Mouse (Mus musculus) midbrain, postnatal 0 days (tissue): ENCODE measurements around the gene Cab39. TPM values are rescaled to one million over a fixed set of nuclear protein-coding genes. Genes with fewer than 3 reads are reported as not detected.
A peak's percentile ranks its signal among the peaks of the same experiment; 100 is the strongest.

Experiments
- ATAC-seq: fragments of 200-750 bp; cut with Nextera tagmentation; 2 replicates; pipeline ENCODE4 v1.8.0; 2017; ENCODE audit warnings: moderate number of reproducible peaks, mild to moderate bottlenecking, moderate TSS enrichment, moderate library complexity; ENCODE audit not compliant: low FRiP score
- DNase-seq: peaks from one replicate; pipeline ENCODE4 v3.0.0-alpha.2; 2015; ENCODE audit warnings: low spot score
- H3K27ac ChIP-seq: fragments of 300-500 bp; sonication (generic); 2 replicates; pipeline ENCODE4 v1.5.1; 2014; ENCODE audit warnings: low read depth, mild to moderate bottlenecking, low read length, mixed read lengths
- H3K27me3 ChIP-seq: fragments of 300-500 bp; sonication (generic); 2 replicates; pipeline ENCODE4 v1.6.1; 2014; ENCODE audit warnings: low read length, control low read depth, mixed read lengths; ENCODE audit not compliant: insufficient read depth
- H3K36me3 ChIP-seq: fragments of 300-500 bp; sonication (generic); 2 replicates; pipeline ENCODE4 v1.6.1; 2014; ENCODE audit warnings: low read length, control low read depth, mixed read lengths; ENCODE audit not compliant: insufficient read depth
- H3K4me1 ChIP-seq: fragments of 300-500 bp; sonication (generic); 2 replicates; pipeline ENCODE4 v1.6.1; 2014; ENCODE audit warnings: mild to moderate bottlenecking, control low read depth, antibody characterized with exemption, low read length, mixed read lengths; ENCODE audit not compliant: insufficient read depth
- H3K4me2 ChIP-seq: fragments of 300-500 bp; sonication (generic); 2 replicates; pipeline ENCODE4 v1.6.1; 2014; ENCODE audit warnings: low read depth, mild to moderate bottlenecking, low read length, mixed read lengths; ENCODE audit not compliant: poor library complexity, severe bottlenecking
- H3K4me3 ChIP-seq: fragments of 300-500 bp; sonication (generic); 2 replicates; pipeline ENCODE4 v1.5.1; 2014; ENCODE audit warnings: low read depth, mild to moderate bottlenecking, low read length, moderate library complexity
- H3K9ac ChIP-seq: fragments of 300-500 bp; sonication (generic); replicated peaks from 2 replicates; pipeline ENCODE4 v1.6.1; 2014; ENCODE audit warnings: mild to moderate bottlenecking, low read length, moderate library complexity, mixed read lengths; ENCODE audit not compliant: poor library complexity, severe bottlenecking
- H3K9me3 ChIP-seq: fragments of 300-500 bp; sonication (generic); 2 replicates; pipeline ENCODE4 v1.6.1; 2016; ENCODE audit warnings: low read length, control low read depth
- CTCF ChIP-seq: IDR thresholded peaks from 2 replicates; pipeline ENCODE4 v1.5.1; 2016; ENCODE audit warnings: antibody characterized with exemption, mild to moderate bottlenecking
- WGBS: fragments of 180-500 bp; shearing (Covaris S2); extraction: QIAGEN DNeasy Blood & Tissue Kit; methylation state at CpG from one replicate; pipeline ENCODE4 v1.1.7; 2014; 5-methylcytosine and 5-hydroxymethylcytosine counted together
- polyA plus RNA-seq: library from polyadenylated mRNA; unstranded; fragments of >200 nt; fragmentation: Nextera tagmentation; extraction: Ambion mirVana; gene quantifications from 2 replicates; pipeline ENCODE4 v1.2.1, GENCODE M21; 2015
- total RNA-seq: library from RNA; depleted of rRNA; stranded (reverse); fragments of >200 nt; gene quantifications from 2 replicates; pipeline ENCODE4 v1.2.3, GENCODE M21; 2014

The Cab39 gene
- total and polyA plus RNA-seq, 2 experiments from 2014 or later: 45.9 to 167 TPM

DNA sequence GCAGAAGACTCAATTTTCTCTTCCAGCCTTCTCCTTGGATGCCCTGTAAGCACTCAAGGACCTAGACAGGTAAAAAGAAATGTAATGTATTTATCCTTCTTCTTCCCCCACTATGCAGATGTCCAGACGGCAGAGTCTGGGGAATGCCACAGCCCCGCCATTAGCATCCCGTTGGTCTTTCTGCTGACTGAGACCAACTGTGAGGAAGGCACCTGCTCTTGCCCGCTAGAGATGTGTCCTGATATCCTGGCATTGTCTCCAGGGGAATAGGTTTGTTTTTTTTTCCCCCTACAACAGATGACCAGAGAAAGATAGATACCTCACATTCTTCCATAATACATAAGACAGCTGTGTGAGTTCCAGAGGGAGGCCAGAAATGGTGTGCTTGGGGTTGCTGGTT, 28.9 kb upstream of the Cab39 start:
- TF ChIP-seq CTCF: no peak
- ATAC-seq: no peak
- no peaks in the 10 kb centered on the region for H3K36me3 ChIP-seq
- 83% methylated on average over 4 of the region's 4 CpGs for WGBS
- no peak overlapping the region for H3K27ac ChIP-seq
- H3K9ac ChIP-seq: no peak overlapping the region
- H3K4me2 ChIP-seq: no peak overlapping the region
- DNase-seq: no peak
- no peaks in the 10 kb centered on the region for H3K4me1 ChIP-seq
- H3K27me3 ChIP-seq: no peaks in the 10 kb centered on the region
- no peak overlapping the region for H3K4me3 ChIP-seq
- H3K9me3 ChIP-seq: no peaks in the 10 kb centered on the region

DNA sequence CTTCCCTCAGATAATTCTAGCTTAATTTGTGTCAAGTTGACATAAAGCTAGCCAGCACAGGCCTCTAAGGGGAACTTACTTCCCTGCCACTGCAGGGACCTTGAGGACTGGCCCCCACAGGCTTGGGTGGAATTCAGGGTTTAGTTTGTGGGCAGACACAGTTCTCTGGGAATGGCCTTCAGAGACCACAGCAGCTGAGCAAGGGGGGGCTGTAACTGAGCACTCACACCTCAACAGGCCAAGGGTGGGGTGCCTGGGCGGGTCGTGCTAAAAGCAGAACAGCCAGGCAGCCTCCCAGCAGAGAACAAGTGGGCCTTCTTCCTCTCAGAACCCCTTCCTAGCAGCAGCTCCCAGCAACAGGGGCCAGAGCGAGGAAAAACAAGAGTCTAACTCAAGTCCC, 27.1 kb upstream of the Cab39 start:
- no peak for ATAC-seq
- no peaks in the 10 kb centered on the region for H3K27me3 ChIP-seq
- no peak for DNase-seq
- no peaks in the 10 kb centered on the region for H3K9me3 ChIP-seq
- H3K4me3 ChIP-seq: no peak overlapping the region
- H3K9ac ChIP-seq: no peak overlapping the region
- no peaks in the 10 kb centered on the region for H3K4me1 ChIP-seq
- H3K36me3 ChIP-seq: no peaks in the 10 kb centered on the region
- 66% methylated on average over 3 of the region's 3 CpGs for WGBS
- H3K4me2 ChIP-seq: no peak overlapping the region
- H3K27ac ChIP-seq: no peak overlapping the region
- no peak for TF ChIP-seq CTCF

DNA sequence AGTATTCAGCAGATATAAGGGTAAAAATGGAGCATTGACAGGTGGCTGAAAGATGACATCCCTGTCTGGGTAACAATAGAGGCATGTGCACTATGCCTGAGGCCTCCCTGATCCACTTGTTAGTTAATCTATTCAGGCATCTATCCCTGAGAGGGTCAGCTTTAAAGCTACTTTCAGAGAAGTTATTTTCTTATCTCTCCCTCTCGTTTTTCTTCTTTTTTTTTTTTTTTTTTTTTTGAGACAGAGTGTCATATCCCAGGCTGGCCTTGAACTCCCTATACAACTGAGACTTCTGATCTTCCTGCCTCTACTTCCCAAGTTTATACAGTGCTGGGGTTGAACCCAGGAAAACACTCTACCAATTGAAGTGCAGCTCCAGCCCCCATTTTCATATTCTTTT, 25.5 kb upstream of the Cab39 start:
- DNase-seq: no peak
- 36% methylated on average over 1 of the region's 1 CpGs for whole genome bisulfite sequencing
- no peak overlapping the region for H3K27ac ChIP-seq
- no peaks in the 10 kb centered on the region for H3K9me3 ChIP-seq
- no peaks in the 10 kb centered on the region for H3K4me1 ChIP-seq
- H3K36me3 ChIP-seq: no peaks in the 10 kb centered on the region
- no peak overlapping the region for H3K9ac ChIP-seq
- no peak overlapping the region for H3K4me2 ChIP-seq
- H3K27me3 ChIP-seq: no peaks in the 10 kb centered on the region
- no peak for ATAC-seq
- TF ChIP-seq CTCF: no peak
- no peak overlapping the region for H3K4me3 ChIP-seq

DNA sequence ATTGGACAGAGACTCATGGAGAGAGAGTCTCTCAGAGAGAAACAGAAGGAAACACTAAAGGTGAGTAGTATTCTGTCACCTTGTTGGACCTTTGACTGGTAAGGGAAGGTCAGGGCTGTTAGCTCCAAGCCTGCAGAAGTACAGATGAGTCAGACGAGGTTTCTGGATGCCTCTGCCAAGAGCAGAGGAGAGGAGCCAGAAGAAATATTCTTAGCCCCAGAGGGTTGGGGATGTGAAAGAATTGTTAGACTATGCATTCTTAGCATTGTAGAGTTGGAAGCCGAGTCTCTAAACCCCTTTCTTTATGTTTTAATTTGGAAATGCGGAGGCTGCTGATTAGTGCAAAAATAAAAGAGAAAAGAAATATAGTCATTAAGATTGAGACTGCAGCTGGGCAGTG, 21.3 kb upstream of the Cab39 start:
- no peak for DNase-seq
- TF ChIP-seq CTCF: no peak
- 75% methylated on average over 3 of the region's 3 CpGs for whole genome bisulfite sequencing

DNA sequence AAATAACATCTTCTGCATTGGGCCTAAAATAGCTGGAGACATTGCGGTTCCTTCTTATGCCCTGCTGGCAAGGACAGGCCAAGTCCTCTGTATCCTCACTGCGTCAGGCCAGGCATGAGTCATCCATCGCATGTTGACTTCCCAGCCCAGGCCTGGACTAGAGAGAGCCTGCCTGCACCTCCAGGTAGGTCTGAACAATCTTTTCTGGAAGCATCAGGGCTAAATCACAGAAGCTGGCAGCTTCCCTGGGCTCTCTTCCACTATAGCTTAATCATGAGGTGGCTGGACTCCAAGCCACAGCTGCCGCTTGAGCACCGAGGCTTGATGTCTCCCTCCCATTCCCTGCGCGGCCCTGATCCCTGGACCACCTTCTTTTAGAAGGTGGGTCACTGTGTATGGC, 18.1 kb upstream of the Cab39 start:
- DNase-seq (peak; percentile 58), ATAC-seq (no peak)
- Histone ChIP-seq H3K9me3 (no peaks in the 10 kb centered on the region), H3K9ac (no peak overlapping the region), H3K4me1 (no peaks in the 10 kb centered on the region), H3K4me2 (no peak overlapping the region), H3K36me3 (no peaks in the 10 kb centered on the region), H3K27ac (no peak overlapping the region), H3K27me3 (no peaks in the 10 kb centered on the region), H3K4me3 (no peak overlapping the region)
- WGBS: 85% methylated on average over 7 of the region's 7 CpGs
- TF ChIP-seq CTCF: no peak

More for the DNA sequence above, 21.3 kb upstream of the Cab39 start:
- Histone ChIP-seq H3K4me2 (no peak overlapping the region), H3K9ac (no peak overlapping the region), H3K9me3 (no peaks in the 10 kb centered on the region), H3K4me3 (no peak overlapping the region), H3K4me1 (no peaks in the 10 kb centered on the region), H3K36me3 (no peaks in the 10 kb centered on the region), H3K27ac (no peak overlapping the region), H3K27me3 (no peaks in the 10 kb centered on the region)
- no peak for ATAC-seq

DNA sequence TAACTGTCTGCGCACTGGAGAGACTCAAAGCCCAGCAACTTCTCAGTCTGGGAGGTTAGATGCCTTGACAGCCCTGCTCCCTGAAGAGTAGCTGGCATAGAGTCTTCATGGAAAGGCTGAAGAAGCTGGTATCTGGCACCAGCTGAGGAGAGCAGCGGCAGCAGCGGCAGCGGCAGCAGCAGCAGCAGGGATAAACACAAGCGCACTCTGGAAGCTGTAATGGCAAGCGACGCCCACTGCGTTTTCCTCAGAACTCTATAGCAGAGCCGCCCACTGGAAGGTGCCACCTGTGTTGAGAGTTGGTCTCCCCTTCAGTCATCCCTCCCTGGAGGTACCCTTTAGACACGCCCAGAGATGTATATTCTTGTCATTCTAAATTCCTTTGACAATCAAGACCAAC, 17.1 kb upstream of the Cab39 start:
- Histone ChIP-seq H3K4me2 (no peak overlapping the region), H3K27ac (no peak overlapping the region), H3K27me3 (no peaks in the 10 kb centered on the region), H3K9me3 (no peaks in the 10 kb centered on the region), H3K4me3 (no peak overlapping the region), H3K36me3 (no peaks in the 10 kb centered on the region), H3K9ac (no peak overlapping the region), H3K4me1 (no peaks in the 10 kb centered on the region)
- ATAC-seq (no peak), DNase-seq (peak; percentile 15)
- WGBS: 47% methylated on average over 10 of the region's 10 CpGs
- no peak for TF ChIP-seq CTCF
